Mouse (Mus musculus) lung, adult 2 months (tissue): ENCODE data around the gene Rdh9.

Experiments
- CTCF ChIP-seq: fragments of 200-500 bp; IDR thresholded peaks from 2 replicates; pipeline ENCODE4 v1.5.1; 2011; ENCODE audit warnings: mild to moderate bottlenecking, low read length, control low read depth; ENCODE audit not compliant: insufficient read depth
- POLR2A ChIP-seq: fragments of 200-500 bp; IDR thresholded peaks from 2 replicates; pipeline ENCODE4 v1.6.1; 2011; ENCODE audit warnings: low read depth, mild to moderate bottlenecking, control low read depth, low read length, borderline replicate concordance; ENCODE audit errors: extremely low read depth

GRCm38 (mm10) chr10:127730933-127731310 is 45.3 kb upstream of the Rdh9 start:
- no peak for TF ChIP-seq POLR2A
- TF ChIP-seq CTCF, result no peak
